Mouse (Mus musculus) urinary bladder, postnatal 25 days (tissue): ENCODE data around the gene Pcbp3.

ENCODE experiments used
- DNase-seq: peaks from one replicate; pipeline ENCODE4 v3.0.0; 2022; ENCODE audit warnings: low spot score

Gene Pcbp3

GRCm38 (mm10) chr10:76729631-76730620, 231.8 kb downstream of the Pcbp3 start:
- peak; percentile 29 for DNase-seq

DNA sequence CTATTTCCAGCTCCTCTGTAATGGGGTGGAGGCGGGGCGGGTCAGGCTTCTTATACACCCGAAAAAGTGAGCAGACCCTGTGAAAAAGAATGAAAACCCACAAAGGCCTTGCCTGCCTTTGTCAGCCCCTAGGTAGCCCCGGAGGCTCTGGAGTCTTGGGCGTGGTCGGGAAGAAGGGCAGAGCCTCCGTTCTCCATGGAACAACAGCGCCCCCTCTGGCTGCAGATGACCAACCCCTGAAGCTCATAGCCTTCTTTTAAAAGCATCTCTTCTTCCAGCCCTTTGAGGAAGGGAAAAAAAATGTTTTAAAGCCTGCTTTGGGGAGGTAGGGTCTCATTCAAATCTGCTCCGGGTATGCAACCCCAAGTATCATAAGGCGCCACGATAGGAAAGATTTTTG, 233.3 kb downstream of the Pcbp3 start:
- DNase-seq = peak; percentile 85

GRCm38 (mm10) chr10:76727301-76727700, 234.4 kb downstream of the Pcbp3 start:
- DNase-seq = peak; percentile 2

DNA sequence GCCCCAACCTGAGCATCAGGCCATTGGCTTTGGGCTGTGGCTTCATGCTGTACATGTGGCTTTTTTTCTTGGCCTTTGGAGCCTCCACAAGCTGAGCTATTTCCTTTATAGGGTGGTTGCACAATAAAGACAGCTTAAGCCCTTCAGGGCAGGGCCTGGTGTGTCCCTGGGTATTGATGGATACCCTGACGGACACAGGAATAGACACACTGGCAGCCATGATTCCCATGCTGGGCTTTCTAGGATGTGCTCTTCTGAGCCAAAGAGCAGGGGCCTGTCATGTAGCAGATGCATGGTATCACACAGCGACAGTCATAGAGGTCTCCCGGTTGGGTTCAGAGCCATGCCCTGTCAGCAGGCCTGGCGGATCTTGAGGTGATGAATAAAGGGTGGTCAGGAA, 234.8 kb downstream of the Pcbp3 start:
- peak; percentile 2 for DNase-seq

DNA sequence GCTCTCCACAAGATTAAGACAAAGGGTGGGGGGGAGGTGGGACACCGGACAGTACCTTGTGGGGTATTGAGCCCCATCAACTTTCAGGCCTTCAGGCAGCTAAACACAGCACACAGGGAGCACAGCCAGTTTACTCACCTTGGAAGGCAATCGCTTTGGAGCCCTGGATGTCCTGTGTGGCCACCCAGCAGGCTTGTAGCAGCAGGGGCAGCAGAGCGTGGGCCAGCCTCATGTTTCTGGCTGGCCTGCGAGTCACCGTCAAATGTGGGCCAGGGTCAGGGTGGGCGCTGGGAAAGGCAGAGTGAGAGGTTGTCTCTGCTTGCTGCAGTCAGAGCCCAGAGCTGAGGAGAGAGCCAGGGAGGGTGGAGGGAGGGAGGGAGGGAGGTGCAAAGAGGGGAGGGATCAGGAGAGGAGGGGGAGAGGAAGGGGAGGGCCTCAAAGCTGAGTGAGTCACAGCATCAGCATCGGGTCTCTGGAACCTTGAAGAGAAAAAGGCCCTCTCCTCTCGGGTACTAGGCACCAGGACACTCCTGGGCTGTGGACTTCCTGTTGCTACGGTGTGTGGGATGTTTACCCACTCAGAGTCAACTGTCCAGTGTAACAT, 235.9 kb downstream of the Pcbp3 start, which contains the start of gene Col6a1:
Gene Col6a1 (minus strand): TSS at position 487 of the 604 bp plus-strand sequence.
- DNase-seq = peak; percentile 11

- peak; percentile 1 for DNase-seq
Measured at GRCm38 (mm10) chr10:76725097-76725496, 236.6 kb downstream of the Pcbp3 start.

GRCm38 (mm10) chr10:76724231-76724736, 237.4 kb downstream of the Pcbp3 start:
- peak; percentile 2 for DNase-seq

DNA sequence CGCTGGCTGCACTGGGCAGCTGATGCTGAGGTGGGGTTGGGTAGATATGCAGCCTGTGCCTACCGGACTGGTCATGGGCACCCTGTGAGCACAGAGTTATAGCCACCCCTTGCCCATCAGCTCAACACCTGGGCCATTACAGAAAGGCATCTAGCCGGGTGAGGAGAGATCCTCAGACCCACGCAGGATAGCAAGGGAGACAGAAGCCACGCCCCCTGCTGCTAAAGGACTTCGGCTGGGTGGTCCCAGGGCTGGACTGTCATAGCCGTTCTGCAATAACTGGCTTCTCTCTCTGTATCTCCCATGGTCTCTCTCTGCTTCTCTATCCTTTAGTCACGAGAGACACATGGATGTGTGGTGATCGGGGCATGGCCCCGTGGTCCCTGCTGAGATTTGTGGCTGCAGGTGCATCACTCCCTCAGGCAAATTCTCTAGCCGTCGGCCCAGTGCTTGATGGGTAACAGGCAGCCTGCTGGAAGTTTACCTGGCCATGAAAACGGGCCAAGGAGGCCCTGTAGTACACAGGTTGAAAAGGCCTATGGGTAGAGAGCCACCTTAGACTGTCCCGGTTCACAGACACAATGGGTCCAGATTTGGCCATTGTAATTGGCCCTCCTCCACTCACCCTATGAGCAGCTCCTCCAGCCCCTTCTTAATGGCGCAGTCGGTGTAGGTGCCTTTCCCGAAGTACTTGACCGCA, 238.8 kb downstream of the Pcbp3 start:
- DNase-seq = no peak

GRCm38 (mm10) chr10:76721746-76722145, 239.9 kb downstream of the Pcbp3 start:
- DNase-seq = no peak

DNA sequence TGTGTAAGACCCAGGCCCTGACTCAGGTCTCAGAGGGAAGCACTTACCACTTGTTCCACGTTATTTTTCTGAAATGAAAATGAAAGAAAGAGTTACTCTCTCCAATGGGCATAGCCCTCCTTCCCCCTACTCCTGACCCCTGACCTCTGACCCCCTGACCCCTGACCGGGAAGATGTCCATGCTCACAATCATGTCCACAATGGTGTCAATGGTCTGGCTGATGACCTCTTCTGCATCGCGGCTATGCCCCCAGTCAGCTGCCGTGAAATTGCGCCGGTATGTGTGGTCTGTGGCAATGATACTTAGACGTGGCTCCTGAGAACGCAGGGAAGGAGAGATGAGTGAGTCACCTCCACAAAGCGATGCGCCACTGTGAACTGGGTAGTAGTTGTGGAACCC, 240.5 kb downstream of the Pcbp3 start:
- DNase-seq = no peak

DNA sequence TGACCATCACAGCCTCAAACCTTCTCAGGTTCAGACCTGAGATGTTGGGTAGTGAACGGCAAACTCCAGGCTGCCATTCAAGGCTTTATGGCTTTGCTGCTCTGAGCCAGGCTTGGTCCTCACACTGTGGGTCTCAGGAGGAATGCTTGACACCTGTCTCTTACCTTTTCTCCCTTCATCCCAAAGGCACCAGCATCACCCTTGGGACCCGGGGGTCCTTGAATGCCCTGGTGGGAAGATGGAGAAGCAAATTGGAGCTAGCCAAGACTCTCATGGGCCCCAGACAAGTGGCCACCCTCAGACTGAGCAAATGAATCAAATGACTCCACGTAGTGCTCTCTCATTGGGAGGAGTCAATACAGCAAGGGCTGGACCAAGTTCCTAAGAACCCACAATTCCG, 244.1 kb downstream of the Pcbp3 start:
- no peak for DNase-seq

DNA sequence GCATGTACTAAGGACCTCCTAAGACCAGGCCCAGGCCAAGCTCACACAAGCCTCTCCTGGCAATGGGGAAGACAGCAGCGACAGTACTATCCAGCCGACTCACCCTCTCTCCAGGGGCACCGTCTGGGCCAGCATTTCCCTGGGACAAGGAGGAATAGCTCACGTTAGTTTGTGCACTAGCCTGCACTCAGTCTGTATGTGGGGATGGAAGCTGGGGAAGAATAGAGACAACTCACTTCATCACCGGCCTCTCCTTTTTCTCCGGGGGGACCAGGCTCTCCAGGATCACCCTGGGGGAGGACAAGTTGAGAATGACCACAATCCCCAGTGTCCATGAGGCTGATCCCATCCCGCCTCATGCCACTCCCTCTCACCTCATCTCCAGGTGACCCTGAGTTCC, 244.7 kb downstream of the Pcbp3 start:
- no peak for DNase-seq

DNA sequence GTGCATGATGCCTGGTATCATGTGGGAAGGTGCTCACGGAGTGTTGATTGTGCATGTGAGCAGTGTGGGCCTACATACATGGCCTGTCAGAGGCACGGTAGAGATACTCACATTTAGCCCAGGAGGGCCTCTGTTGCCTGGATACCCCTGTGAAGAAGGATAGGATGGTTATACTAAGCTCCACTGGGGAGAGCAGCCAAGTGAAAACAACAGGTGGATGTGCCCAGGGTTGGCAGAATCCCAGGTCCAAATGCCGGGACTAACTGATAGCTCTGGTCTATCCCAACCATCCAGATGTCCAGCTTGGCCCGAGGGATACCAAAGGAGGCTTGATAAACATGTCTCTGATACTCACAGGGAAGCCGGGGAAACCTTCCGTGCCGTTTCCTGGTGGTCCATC, 247.4 kb downstream of the Pcbp3 start:
- no peak for DNase-seq

DNA sequence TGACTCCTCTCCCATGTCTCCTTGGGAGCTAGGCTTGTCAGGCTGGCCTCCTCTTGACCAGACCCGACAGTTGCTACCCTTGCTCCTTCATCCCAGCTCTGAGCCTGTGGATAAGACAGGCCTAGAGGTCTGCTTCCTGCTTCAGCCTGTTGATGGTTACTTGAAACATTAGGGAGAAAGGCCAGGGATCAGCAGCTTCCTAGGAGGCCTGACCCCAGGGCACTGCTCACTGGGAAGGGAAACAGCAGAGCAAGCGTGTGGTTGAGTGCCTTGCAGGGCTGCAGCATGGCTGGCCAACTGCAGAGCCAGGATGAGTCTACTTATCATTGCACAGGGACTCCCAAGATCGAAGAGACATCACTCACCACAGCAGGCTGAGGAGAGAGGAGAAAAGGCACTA, 249.2 kb downstream of the Pcbp3 start:
- DNase-seq = no peak
